Mouse (Mus musculus) C2C12 (cell line): ENCODE measurements around the gene Smtnl1.
A peak's percentile ranks its signal among the peaks of the same experiment; 100 is the strongest.

ENCODE experiments used
- CEBPB ChIP-seq: IDR thresholded peaks from one replicate; pipeline ENCODE4 v1.6.1; 2011; ENCODE audit warnings: low read depth, mild to moderate bottlenecking, control low read depth, moderate library complexity
- CTCF ChIP-seq: IDR thresholded peaks from one replicate; pipeline ENCODE4 v1.5.1; 2011; ENCODE audit not compliant: control insufficient read depth, insufficient read depth, insufficient read length
- MAX ChIP-seq: IDR thresholded peaks from one replicate; pipeline ENCODE4 v1.6.1; 2011; ENCODE audit warnings: mild to moderate bottlenecking, control low read depth
- MYOD1 ChIP-seq: IDR thresholded peaks from one replicate; pipeline ENCODE4 v1.6.1; 2011; ENCODE audit warnings: low read depth; ENCODE audit not compliant: control insufficient read depth, insufficient read length
- USF1 ChIP-seq: IDR thresholded peaks from one replicate; pipeline ENCODE4 v1.6.1; 2011; ENCODE audit warnings: low read depth, mild to moderate bottlenecking, control low read depth, moderate library complexity

DNA sequence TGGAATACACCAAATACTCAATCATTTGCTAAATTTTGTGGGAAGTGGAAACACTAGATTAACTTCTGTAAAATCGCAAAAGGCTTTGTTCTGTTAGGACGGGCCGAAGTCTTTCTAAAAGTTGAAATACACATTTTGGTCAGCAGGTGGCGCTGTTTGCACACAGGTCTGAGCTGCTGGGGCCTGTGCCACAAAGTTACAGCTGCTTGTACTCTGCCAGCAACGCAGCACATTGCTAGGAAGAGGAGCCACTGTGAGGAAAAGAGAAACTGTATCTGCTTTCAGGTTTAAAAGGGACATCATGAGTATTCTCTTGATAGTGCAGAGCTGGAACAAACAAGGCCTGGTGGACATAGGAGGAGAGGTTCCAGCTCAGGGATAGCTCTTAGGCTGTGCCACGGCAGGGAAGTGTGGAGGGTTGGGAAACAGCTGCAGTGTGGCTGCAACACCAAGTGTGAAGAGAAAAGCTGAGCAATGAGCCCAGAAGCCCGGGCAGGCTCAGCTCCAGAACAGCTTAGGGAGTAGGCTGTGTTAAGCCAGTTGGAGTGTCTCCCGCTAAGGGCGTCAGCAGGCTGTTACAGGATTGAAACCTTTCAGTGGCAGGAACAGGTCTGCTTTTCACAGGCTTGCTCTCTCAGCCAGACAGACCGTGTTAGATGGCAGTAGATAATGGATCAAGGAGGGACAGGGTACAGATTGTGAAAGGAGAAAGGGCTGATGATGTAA is 9.4 kb upstream of the Smtnl1 start:
- TF ChIP-seq CTCF = peak; percentile 61
- TF ChIP-seq USF1 = no peak
- no peak for TF ChIP-seq CEBPB
- TF ChIP-seq MAX = no peak
- TF ChIP-seq MYOD1 = peak; percentile 2
